Mouse (Mus musculus): Measurements from ENCODE around the gene Gm5737.

The Gm5737 gene

GRCm38 (mm10) chr7:120842345-120843036, 30.3 kb downstream of the Gm5737 start, which contains the start of gene Eef2k:
Gene Eef2k, plus strand, starts transcription at chr7:120842831.
- in situ Hi-C loops (cut with MboI, MseI): loop anchor here (10.0 kb wide), 2 partner anchors 192 to 1128 kb away; partner anchors contain the start of gene Mettl9

GRCm38 (mm10) chr7:120843037-120843621, 31.0 kb downstream of the Gm5737 start:
- in situ Hi-C loops (cut with MboI, MseI): loop anchor here (10.0 kb wide), 2 partner anchors 192 to 1128 kb away; partner anchors contain the start of gene Mettl9

DNA sequence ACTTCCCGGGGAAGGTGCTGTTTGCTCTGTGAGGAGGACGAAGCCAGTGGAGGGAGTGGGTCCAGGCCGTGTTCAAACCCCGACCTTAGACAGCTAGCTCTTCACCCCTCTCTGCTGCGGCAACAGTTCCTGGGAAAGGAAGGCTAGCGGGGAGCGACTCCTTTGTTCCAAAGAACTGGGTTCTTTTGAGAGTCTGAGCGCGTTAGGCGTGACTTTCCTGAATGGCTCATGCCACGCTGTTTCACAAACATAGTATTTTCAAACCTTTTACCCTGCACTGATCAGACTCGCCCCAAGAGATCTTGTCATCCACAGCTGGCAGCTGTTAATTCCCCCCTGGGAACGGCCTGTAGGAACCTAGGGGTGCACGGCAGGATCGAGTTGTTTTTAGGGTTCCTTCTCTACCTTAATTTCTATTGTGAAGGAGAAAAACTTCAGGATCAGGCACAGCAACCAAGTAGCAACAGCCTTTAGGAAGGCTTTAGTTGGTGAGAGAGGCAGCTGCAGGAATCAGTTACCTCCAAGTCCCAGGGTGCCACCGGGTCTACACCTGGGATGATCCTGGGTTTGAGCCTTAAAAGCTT, 31.8 kb downstream of the Gm5737 start:
- in situ Hi-C loops (cut with MboI, MseI): loop anchor here (10.0 kb wide), 2 partner anchors 191 to 1129 kb away; partner anchors contain the start of gene Mettl9

- in situ Hi-C loops (cut with MboI, MseI): loop anchor here (10.0 kb wide), 2 partner anchors 190 to 1130 kb away; partner anchors contain the start of gene Mettl9
These were observed 32.5 kb downstream of the Gm5737 start for GRCm38 (mm10) chr7:120844689-120845088.

DNA sequence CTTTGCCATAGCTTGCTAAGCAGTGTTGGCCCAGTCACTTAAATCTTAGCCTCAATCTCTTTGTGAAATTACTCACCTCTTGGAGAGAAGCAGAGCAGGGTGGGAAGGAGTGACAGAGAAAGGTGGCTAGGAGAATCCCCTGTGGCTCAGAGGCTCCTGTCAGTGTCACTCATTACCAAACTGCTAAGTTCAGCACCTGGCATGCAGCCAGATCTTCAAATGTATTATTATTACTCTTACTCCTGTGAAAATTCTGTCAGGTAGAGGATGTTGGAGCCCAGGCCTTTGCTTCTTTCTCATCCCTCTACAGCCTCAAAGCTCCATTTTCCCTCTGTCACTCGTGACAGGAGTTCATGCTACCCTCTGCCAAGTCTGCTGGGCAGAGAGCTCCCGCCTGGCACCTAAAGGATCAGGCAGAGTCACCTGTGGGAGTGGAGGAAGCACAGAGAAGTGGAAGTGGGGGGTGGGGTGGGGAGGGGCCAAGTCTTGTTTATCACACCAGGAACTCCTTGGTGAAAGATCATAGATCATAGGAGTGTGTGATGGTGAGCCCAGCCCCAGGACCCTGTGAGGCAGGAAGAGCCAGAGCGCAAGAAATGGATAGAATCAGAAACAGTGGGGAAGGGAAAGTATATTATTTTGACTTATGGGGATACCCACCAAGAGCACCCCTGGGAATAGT, 36.8 kb downstream of the Gm5737 start:
- in situ Hi-C loops (cut with MboI, MseI): loop anchor here (10.0 kb wide), 2 partner anchors 186 to 1134 kb away; partner anchors contain the start of gene Mettl9

- in situ Hi-C loops (cut with MboI, MseI): no loop called here
These were observed 38.0 kb downstream of the Gm5737 start for GRCm38 (mm10) chr7:120850165-120850564.

DNA sequence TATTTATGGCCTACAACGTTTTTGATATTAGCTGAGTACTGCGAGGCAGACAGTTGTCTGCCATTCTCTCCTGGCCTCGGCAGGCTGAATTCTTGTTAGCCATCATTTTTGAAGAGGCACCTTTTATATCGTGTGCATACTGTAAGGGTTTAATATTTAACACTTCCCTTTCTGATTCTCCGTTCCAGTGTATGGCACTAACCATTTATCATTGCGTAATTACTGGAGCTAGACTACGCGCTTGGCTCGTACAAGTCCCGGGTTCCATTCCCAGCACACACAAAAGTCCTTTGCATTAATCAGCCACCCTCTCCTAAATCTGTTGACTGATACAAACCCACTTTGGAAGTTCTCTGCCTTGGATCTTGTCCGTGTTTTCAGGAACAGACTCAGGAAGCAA, 47.7 kb downstream of the Gm5737 start:
- in situ Hi-C loops (cut with MboI, MseI): no loop called here

GRCm38 (mm10) chr7:120860799-120861487, 48.8 kb downstream of the Gm5737 start:
- in situ Hi-C loops (cut with MboI, MseI): no loop called here

- in situ Hi-C loops (cut with MboI, MseI): no loop called here
These were observed 49.4 kb downstream of the Gm5737 start for GRCm38 (mm10) chr7:120861488-120862047.

DNA sequence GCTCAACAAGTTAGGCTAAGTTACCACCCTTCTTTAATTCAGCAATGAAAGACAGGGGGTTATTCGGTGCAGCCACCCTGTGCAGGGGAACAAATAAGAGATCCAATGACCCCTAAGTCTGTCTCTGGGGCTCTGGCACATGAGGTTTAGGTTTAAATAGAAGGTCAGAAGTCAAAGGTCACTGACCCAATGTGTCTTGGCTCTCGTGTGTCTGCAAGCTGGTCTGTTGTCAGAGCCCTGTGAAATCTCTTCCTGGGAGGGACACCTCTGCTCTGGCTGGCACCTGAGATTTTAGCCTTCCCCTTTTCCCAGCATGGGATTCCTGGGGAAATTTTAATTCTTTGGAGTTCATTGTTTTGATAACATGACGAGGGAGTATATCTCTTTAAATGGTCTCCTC, 50.0 kb downstream of the Gm5737 start:
- in situ Hi-C loops (cut with MboI, MseI): no loop called here

DNA sequence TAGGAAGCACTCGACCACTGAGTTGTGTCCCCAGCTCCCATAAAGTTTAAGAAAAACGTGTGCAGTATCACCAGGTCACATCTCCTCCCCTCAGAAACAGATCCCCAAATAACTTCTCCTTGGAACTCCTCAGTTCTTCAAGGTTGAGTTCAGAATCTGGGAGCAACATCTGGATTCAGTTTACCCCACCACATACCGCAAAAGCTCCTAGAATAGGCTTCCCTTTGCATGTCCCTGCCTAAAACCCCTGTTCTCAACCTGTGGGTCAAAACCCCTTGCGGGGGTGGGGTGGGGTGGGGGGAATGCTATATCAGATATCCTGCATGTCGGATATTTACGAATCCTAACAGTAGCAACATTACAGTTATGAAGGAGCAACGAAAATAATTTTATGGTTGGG, 50.5 kb downstream of the Gm5737 start:
- in situ Hi-C loops (cut with MboI, MseI): no loop called here

DNA sequence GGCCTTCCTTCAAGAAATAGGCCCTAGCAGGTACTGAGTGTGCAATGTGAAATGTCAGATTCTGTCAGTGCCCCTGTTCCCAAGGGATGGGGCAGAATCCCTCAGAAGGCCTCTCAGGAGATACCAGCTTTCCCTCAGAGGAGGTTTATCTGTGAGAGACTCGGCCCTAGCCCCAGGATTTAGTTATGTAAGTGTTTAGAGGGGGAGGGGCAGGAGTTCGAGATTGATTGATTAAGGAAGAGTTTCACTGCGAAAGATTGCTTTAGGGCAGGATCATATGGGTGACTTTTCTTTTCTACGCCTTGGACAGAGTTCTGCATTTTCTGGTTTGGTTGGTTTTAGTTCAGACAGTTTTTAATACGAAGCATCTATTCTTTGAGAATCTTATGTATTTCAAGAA, 51.3 kb downstream of the Gm5737 start:
- in situ Hi-C loops (cut with MboI, MseI): no loop called here

GRCm38 (mm10) chr7:120865100-120865499, 52.9 kb downstream of the Gm5737 start:
- in situ Hi-C loops (cut with MboI, MseI): no loop called here

DNA sequence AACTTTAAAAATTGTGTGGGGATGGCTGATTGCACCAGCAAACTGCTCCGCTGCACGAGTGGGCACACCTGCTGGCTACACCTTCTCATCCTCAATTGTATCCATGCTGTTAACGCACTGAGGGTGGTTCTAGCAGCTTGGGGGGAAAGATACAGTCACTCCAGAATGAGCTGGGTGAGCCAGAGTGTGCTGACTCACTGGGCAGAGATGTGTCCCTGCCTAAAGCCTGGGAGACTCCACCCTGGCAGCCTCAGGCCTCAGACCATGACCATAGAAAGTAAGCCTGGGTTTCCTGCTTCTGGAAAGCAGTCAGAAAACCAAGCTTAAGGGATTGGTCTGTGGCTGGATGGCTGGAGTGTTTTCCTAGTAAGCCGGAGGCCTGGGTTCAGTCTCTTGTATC, 53.7 kb downstream of the Gm5737 start:
- in situ Hi-C loops (cut with MboI, MseI): no loop called here

- in situ Hi-C loops (cut with MboI, MseI): no loop called here
These were observed 54.5 kb downstream of the Gm5737 start for GRCm38 (mm10) chr7:120866684-120867083.

GRCm38 (mm10) chr7:120867720-120868119, 55.6 kb downstream of the Gm5737 start:
- in situ Hi-C loops (cut with MboI, MseI): no loop called here

DNA sequence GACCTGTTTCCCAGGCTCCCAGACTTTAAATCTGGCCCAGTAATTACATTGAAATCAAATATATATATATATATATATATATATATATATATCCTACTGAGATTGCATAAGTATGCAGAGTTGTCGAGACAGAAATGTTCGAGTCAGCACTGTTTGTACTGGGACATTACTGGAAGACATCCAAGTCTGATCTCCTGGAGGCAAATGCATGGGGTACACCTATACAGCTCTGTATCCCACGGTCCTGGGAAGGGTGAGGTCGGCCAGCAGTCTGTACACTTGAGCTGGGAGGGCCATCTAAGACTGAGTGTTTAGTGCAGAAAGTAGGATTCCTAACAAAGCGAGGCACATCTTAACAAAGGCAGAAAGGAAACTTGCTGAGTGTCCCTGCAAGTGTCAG, 57.7 kb downstream of the Gm5737 start:
- in situ Hi-C loops (cut with MboI, MseI): no loop called here

DNA sequence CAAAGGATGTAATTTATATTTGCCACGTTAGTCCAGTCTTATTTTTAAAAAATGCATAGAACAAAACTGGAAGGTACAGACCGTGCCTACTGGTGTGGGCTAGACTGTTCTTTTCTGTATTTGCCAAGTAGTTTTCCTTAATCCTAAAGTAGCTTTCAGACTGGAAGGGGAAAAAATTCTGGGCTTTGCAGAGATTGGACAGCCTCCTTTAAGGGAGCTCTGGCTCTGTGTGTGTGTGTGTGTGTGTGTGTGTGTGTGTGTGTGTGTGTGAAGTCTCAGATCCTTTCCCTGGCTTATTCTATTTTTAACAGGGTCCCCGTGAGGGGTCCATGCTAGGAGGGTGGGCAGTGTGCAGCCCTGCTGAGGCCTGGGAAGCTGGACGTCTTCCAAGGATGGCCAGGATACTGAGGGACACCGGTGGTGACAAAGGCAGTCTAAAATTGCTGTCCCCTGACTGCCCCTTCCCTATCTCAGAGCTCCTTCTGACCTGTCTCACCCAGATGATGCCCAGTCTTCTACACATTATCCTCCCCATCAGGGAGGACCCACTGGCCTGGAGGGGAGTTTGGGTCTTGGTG, 58.4 kb downstream of the Gm5737 start:
- in situ Hi-C loops (cut with MboI, MseI): no loop called here

DNA sequence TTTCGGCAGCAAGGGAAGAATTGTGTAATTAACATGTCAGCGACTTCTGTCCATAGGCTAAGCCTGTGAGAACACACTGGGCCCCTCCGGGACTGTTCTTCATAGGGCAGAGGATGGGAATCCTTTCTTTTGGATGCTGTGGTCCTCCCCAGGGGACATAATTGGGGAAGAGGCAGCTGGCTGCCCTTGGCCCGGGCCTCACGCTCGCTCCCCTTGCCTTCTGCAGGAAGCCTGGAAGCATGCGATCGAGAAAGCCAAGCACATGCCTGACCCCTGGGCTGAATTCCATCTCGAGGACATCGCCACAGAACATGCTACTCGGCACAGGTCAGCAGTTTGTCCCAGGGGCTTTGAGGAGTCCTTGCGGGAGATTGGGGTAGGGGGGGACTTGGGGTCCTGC, 60.9 kb downstream of the Gm5737 start:
- in situ Hi-C loops (cut with MboI, MseI): no loop called here

- in situ Hi-C loops (cut with MboI, MseI): no loop called here
These were observed 61.9 kb downstream of the Gm5737 start for GRCm38 (mm10) chr7:120874021-120874420.

All from T-helper 2 cell (primary cell).